Comparison of ENCODE assay signal across 19 mouse cellular contexts in the genomic region with DNA sequence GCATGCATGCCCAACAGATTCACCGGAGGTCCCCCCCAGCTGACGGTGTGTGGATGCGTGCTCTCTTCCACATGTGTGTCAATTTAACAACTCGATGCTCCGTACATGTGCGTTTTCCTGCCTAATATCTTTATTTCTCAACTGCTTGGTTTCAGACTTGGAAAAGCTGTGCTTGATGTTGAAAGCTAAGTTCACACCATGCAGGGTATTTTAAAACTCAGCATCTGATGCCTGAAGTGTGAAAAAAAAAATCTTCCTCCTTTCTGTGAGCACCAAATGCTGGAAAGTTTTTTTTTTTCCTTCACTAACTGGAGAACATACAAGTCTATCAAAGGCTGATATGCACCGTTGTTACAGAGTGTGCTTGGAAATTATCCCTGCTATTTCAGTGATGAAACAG.
"Had no signal": no experiment of that assay in that cellular context is flagged by ENCODE, and none has a peak within 500 bp of the region (broad histone marks: within the 10 kb centered on the region; RNA-seq: fewer than 3 reads in every experiment).

No protein-coding gene starts in this region.

- DNase-seq: kidney, adult 11 months; kidney, adult 9 months; kidney, postnatal 36 days; layer of hippocampus, adult 9-11 months; layer of hippocampus, postnatal 36 days; lung, embryonic 14.5 days; lung, postnatal 10 days; lung, postnatal 4 days; right cerebral cortex, postnatal 25 days; thymus, adult 18-20 months; thymus, postnatal 14 days had no signal

- H3K9me3 ChIP-seq: limb, embryonic 10.5 days; liver, embryonic 15.5 days; midbrain, embryonic 15.5 days; neural tube, embryonic 12.5 days had no signal

- H3K4me1 ChIP-seq: liver, embryonic 15.5 days; midbrain, embryonic 15.5 days had no signal

- H3K4me3 ChIP-seq: limb, embryonic 10.5 days; liver, embryonic 15.5 days; midbrain, embryonic 15.5 days; neural tube, embryonic 12.5 days had no signal

- H3K9ac ChIP-seq: liver, embryonic 15.5 days; lung, embryonic 14.5 days; midbrain, embryonic 15.5 days; neural tube, embryonic 12.5 days had no signal

- H3K27me3 ChIP-seq: liver, embryonic 15.5 days; midbrain, embryonic 15.5 days had no signal

- H3K36me3 ChIP-seq: limb, embryonic 10.5 days; liver, embryonic 15.5 days; midbrain, embryonic 15.5 days; neural tube, embryonic 12.5 days had no signal

- H3K4me2 ChIP-seq: liver, embryonic 11.5 days; liver, embryonic 15.5 days; lung, embryonic 14.5 days; midbrain, embryonic 11.5 days; midbrain, embryonic 15.5 days; neural tube, embryonic 12.5 days had no signal

- ATAC-seq: midbrain, embryonic 15.5 days had no signal

- H3K27ac ChIP-seq: kidney, postnatal 0 days; limb, embryonic 10.5 days; liver, embryonic 15.5 days; midbrain, embryonic 15.5 days; neural tube, embryonic 12.5 days; stomach, postnatal 0 days had no signal
